Mouse (Mus musculus): ENCODE results near the gene Srd5a1.
"Not testable (repeated sequence)": the region's sequence is repeated elsewhere in the genome, so short reads cannot be mapped to it uniquely, and the experiment has no call there.

Gene Srd5a1

GRCm38 (mm10) chr13:69624510-69624909, 13.3 kb upstream of the Srd5a1 start:
- DNase-seq (ENCODE audit: low spot score in 2 of 2), result no peak

GRCm38 (mm10) chr13:69623843-69624242, 12.6 kb upstream of the Srd5a1 start:
- DNase-seq (ENCODE audit: low spot score in 2 of 2), result no peak

DNA sequence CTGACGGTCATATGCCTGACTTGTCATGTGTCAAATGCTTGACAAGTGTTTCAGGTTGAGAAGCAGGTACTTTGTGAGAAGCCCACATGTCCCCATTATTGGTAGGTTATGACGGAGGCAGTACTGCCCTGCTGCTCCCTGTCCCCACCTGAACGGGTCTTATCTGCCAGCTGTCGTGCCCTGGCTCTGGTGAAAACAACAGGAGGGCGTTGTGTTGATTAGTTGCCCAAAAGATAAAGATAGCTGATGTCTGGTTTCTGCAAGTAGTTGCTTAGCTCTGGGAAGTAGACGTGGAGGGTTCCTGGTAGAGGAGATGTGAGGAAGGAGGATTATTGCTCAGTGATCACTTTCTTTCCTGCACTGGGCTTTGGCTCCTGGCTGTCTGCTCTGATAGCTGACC, 5.5 kb upstream of the Srd5a1 start:
- no peak for DNase-seq (ENCODE audit: low spot score in 2 of 2)

GRCm38 (mm10) chr13:69612175-69612544, 918 bp upstream of the Srd5a1 start:
- no peak for DNase-seq (ENCODE audit: low spot score in 2 of 2)

DNA sequence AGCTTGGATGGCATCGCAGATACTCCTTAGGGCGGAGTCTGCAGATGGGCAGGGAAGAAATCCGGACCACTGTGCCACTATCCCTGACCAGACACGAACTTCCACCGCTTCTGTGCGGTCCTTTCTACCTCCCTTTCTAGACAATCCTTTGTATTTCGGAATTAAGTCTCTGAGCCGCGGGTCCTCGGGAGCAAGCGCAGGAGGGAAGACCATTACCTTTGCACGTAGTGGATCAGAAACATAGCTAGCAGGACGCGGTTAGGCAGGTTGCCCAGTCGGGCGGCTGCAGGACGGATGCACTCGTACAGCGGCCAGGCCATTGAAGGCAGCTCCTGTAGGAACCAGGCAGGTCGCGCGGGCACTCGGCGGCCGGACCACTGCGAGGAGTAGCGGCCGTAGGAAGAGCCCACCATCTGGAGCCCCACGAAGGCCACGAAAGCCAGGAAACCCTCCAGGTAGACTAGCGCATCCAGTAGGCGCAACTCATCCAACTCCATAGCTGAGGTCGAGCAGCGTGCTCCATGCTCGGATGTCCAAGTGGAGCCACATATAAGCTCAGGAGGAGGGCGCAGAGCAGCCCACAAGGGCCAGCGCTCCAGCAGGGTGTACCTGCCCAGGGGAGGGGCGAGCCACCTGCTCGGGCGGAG, 368 bp downstream of the Srd5a1 start:
- DNase-seq (ENCODE audit: low spot score in 2 of 2), result peak in 1 of 2 experiments; percentile 61

- no peak for DNase-seq (ENCODE audit: low spot score in 2 of 2)
These were observed 2.5 kb downstream of the Srd5a1 start for GRCm38 (mm10) chr13:69608734-69609133.

GRCm38 (mm10) chr13:69604670-69605069, 6.6 kb downstream of the Srd5a1 start:
- no peak for DNase-seq (ENCODE audit: low spot score in 2 of 2)

- no peak for DNase-seq (ENCODE audit: low spot score in 2 of 2)
These were observed 9.9 kb downstream of the Srd5a1 start for GRCm38 (mm10) chr13:69601321-69601720.

GRCm38 (mm10) chr13:69600863-69601262, 10.4 kb downstream of the Srd5a1 start:
- DNase-seq (ENCODE audit: low spot score in 2 of 2), result not testable (repeated sequence)

DNA sequence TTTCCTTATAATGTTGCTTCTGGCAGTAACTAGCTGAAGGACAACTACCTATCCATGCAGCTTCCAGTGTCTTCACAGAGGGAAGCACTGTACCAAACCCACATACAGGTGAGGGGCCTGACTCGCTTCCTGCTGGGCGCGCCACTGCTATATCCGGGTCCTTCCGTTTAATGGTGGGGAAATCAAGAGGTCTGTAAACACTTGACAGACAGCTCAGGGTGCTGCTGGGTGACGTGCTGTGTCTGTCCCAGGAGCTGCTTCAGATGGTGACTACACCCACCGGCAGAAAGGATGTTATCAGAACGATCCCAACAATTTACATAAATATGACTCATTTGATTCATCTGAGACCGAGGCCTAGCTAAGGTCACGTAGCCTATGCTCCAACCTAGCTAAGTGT, 12.4 kb downstream of the Srd5a1 start:
- no peak for DNase-seq (ENCODE audit: low spot score in 2 of 2)

GRCm38 (mm10) chr13:69596515-69596914, 14.7 kb downstream of the Srd5a1 start:
- DNase-seq (ENCODE audit: low spot score in 2 of 2), result no peak

- DNase-seq (ENCODE audit: low spot score in 2 of 2), result no peak
These were observed 15.3 kb downstream of the Srd5a1 start for GRCm38 (mm10) chr13:69595911-69596310.

DNA sequence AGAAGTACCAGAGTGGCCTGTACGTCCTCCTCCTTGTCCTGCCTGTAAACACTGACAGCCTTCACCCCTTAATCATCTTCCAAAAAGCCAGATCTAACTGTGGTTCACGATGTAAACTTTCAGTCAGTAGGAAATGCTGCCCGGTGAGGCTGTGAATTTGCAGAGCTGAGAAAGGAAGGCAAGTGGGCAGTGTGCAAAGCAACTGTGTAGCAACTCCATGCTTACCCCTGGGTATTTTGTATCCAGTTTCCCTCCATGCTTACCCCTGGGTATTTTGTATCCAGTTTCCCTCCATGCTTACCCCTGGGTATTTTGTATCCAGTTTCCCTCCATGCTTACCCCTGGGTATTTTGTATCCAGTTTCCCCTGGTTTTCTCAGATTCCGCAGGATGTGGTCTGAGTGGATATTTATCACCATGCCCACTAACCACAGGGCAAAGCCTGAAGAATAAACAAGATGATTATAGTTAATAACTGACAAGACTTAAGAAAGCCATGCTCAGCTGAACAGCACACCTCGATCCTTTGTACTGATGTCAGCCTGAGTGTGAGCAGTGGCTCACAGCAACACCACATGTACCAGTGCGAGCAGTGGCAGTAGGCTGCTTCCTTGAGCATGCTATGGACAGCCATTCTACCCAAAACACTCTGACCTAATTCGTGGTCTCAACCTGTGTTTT, 16.5 kb downstream of the Srd5a1 start:
- DNase-seq (ENCODE audit: low spot score in 2 of 2), result no peak

GRCm38 (mm10) chr13:69593453-69593852, 17.8 kb downstream of the Srd5a1 start:
- no peak for DNase-seq (ENCODE audit: low spot score in 2 of 2)

DNA sequence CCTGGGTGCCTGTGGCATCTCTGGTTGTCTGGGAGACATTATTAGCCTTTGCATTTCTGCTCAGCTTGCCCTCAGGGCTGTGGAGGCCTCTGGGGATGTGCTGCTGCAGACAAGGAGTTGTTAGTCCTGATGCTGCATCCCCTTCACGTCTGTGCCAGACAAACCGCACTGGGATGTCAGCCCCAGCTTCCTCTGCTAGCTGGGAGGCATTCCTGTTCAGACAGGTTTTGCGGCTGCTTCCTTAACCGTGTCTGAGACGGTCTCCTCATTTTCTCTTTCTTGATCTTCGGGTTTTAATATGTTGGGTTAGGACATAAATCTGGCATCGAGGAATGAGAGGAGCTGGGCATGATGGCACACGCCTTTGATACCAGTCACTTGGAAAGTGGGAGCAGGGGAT, 19.0 kb downstream of the Srd5a1 start:
- no peak for DNase-seq (ENCODE audit: low spot score in 2 of 2)

DNA sequence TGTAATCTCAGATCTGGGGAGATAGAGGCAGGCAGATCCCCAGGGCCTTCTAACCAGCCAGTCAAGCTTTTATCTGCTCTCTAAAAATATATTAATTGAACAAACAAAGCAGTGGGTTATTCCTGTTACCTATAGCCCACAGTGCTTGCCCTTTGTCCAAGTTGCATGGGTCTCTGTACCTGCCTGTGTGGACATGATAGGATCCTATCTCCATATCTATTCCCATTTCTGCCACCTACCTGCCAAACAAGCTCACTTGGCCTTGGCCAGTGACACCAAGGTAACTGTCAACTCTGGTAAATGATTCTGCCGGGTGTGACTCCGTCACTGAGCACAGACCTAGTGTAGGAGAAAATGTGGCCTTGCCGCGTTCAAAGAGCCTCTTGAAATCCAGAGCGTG, 19.9 kb downstream of the Srd5a1 start:
- DNase-seq (ENCODE audit: low spot score in 2 of 2), result no peak

DNA sequence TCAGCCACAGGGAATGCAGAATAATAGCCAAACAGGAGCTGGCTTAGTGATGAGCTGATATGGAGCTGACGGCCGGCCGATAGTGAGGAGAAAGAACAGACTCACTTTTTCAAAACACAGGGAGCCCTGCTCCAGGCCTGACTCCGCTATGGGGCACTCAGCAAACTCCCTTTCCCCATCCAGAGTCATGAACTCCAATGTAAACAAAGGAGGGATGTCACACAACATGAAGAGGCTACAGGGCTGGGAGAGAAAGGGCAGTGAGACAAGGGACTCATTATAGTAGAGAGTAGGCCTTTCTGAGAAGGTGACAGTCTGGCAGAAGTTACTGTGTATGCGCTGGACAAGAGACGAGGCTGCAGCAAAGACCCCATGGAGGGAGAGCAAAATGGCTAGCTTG, 23.0 kb downstream of the Srd5a1 start:
- DNase-seq (ENCODE audit: low spot score in 2 of 2), result no peak

GRCm38 (mm10) chr13:69587849-69588248, 23.4 kb downstream of the Srd5a1 start:
- no peak for DNase-seq (ENCODE audit: low spot score in 2 of 2)

DNA sequence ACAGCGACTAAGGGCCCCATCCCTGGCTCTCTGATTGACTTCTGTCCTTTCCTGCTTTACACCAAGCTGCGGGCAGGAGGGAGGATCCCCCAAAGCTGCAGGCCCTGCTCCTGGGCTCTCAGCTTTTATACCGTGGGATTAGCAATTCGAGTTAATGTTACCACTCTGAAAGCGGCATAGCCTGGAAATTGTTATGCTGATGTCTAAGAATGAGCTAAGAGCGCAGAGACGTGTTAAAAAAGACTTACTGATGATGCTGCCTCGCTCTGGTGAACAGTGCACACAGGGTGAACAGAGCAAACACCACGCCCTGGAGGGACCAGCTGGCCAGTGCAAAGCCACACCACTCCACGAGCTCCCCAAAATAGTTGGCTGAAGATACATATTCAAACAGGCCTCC, 24.9 kb downstream of the Srd5a1 start:
- DNase-seq (ENCODE audit: low spot score in 2 of 2), result no peak

DNA sequence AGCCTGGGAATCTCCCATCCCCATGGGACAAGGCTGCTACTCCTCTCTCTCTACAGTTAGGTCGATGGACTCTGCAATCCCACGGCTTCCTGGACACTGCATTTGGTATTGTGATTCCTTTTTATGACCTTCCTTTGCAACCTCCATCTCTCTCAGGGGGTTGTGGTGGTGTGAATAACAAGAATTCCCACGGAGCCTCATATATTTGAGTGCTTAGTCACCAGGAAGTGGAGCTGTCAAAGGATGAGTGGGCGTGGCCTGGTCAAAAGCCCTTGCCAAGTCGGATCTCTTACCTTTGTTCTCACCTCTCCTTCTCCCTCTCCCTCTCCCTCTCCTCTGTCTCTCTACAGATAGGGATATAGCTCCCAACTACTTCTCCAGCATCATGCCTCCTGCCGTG, 25.4 kb downstream of the Srd5a1 start:
- no peak for DNase-seq (ENCODE audit: low spot score in 2 of 2)

DNA sequence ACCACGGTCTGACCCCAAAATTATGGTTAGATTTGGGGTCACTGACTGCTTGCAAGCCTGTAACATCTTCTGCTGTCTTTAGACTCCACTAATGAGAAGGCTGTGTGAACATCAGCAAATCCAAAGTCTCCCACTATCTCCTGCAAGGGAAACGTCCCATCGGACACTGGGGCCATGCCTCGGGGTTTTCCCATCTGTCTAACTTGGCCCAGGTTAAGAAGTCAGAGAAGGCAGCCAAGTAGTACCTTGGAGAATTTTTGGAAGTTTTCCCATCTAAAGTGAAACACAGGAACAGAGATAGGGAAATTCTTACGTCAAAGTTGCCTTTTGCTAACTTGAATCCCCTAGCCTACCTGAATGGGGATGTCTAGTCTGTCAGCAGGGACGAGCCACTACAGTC, 27.7 kb downstream of the Srd5a1 start:
- no peak for DNase-seq (ENCODE audit: low spot score in 2 of 2)

- no peak for DNase-seq (ENCODE audit: low spot score in 2 of 2)
These were observed 28.8 kb downstream of the Srd5a1 start for GRCm38 (mm10) chr13:69582411-69582810.

DNA sequence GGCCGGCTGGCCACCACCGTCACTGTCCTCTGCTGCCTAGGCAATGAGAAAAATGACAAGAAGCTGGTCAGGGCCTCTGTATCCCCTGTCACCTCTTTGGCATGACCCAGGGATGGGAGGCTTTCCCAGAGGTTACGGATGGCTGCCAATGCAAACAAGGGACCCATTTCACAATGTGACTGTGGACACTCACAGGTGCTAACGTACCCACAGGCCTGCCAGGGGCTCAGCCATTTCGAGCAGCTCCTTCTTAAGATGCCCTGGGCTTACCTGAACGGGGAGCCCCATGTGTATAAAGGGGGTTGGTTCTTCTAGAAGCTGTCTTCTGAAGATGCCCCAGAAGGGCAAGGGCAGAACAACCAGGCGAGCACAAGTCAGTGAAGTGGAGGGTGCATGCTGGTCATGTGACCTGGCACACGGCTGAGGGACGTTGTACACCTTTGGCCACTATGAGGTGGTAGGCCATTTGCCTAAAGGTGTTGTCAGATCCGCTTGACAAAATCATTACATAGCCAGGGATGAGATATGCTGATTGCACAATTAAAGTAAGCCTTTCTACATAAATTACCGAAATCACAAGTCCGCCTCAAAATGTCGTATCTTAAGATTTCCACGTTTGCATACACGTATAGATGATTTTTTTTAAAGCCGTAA, 33.9 kb downstream of the Srd5a1 start:
- DNase-seq (ENCODE audit: low spot score in 2 of 2), result no peak
